Mouse (Mus musculus): Measurements from ENCODE around the gene Ackr3.

GRCm38 (mm10) chr1:90176223-90176622 is 27.6 kb upstream of the Ackr3 start:
- no peak for TF ChIP-seq CTCF (IDR thresholded peaks at IDR 0.05; ENCODE audit: extremely low read depth, insufficient read length, insufficient replicate concordance, low read depth, low read length)
- no peak for TF ChIP-seq POLR2A (IDR thresholded peaks at IDR 0.05; ENCODE audit: low read depth, low read length)
